Mouse (Mus musculus): ENCODE data around the gene Tmem108. TPM values are rescaled to one million over a fixed set of nuclear protein-coding genes. Genes with fewer than 3 reads are reported as not detected.
A peak's percentile ranks its signal among the peaks of the same experiment; 100 is the strongest.

Tmem108 gene
- polyA plus RNA-seq, 1 experiment from 2014 or later, result 108 TPM

- H3K9me3 ChIP-seq (replicated peaks; ENCODE audit: control insufficient read depth, low read length), result no peaks in the 10 kb centered on the region
- peaks cover 23% of the 10 kb centered on the region for H3K4me1 ChIP-seq (ENCODE audit: control insufficient read depth, insufficient read depth, low read length)
- no peaks in the 10 kb centered on the region for H3K36me3 ChIP-seq (ENCODE audit: control insufficient read depth, insufficient read depth, low read length)
- 75% methylated on average over 5 of the region's 5 CpGs for WGBS (ENCODE audit: insufficient replicate concordance)
- H3K27me3 ChIP-seq (ENCODE audit: control insufficient read depth, insufficient read depth, low read length), result no peaks in the 10 kb centered on the region
- H3K4me3 ChIP-seq (ENCODE audit: low read depth, low read length), result no peak overlapping the region
- H3K9ac ChIP-seq (ENCODE audit: low read depth, low read length), result no peak overlapping the region
- ATAC-seq (replicated peaks; ENCODE audit: insufficient number of reproducible peaks, low FRiP score, low TSS enrichment), result no peak
- no peak overlapping the region for H3K4me2 ChIP-seq
- no peak overlapping the region for H3K27ac ChIP-seq (ENCODE audit: low read depth, low read length)
Measured at GRCm38 (mm10) chr9:103505067-103505466, 256.6 kb downstream of the Tmem108 start.

GRCm38 (mm10) chr9:103504646-103505045 lies 257.0 kb downstream of the Tmem108 start:
- 90% methylated on average over 1 of the region's 1 CpGs for WGBS (ENCODE audit: insufficient replicate concordance)
- no peaks in the 10 kb centered on the region for H3K27me3 ChIP-seq (ENCODE audit: control insufficient read depth, insufficient read depth, low read length)
- no peak overlapping the region for H3K27ac ChIP-seq (ENCODE audit: low read depth, low read length)
- H3K4me2 ChIP-seq, result no peak overlapping the region
- peaks cover under 1% of the 10 kb centered on the region; the same call in 1 of the 2 replicates for H3K36me3 ChIP-seq (ENCODE audit: control insufficient read depth, insufficient read depth, low read length)
- H3K4me3 ChIP-seq (ENCODE audit: low read depth, low read length), result no peak overlapping the region
- peaks cover 23% of the 10 kb centered on the region for H3K4me1 ChIP-seq (ENCODE audit: control insufficient read depth, insufficient read depth, low read length)
- H3K9me3 ChIP-seq (replicated peaks; ENCODE audit: control insufficient read depth, low read length), result no peaks in the 10 kb centered on the region
- no peak overlapping the region for H3K9ac ChIP-seq (ENCODE audit: low read depth, low read length)
- no peak for ATAC-seq (replicated peaks; ENCODE audit: insufficient number of reproducible peaks, low FRiP score, low TSS enrichment)

- Histone ChIP-seq H3K36me3 (ENCODE audit: control insufficient read depth, insufficient read depth, low read length) (peaks cover 7% of the 10 kb centered on the region; the same call in 1 of the 2 replicates), H3K4me2 (no peak overlapping the region), H3K9ac (ENCODE audit: low read depth, low read length) (no peak overlapping the region), H3K4me1 (ENCODE audit: control insufficient read depth, insufficient read depth, low read length) (peaks cover 23% of the 10 kb centered on the region), H3K27me3 (ENCODE audit: control insufficient read depth, insufficient read depth, low read length) (no peaks in the 10 kb centered on the region), H3K27ac (ENCODE audit: low read depth, low read length) (no peak overlapping the region), H3K9me3 (replicated peaks; ENCODE audit: control insufficient read depth, low read length) (no peaks in the 10 kb centered on the region), H3K4me3 (ENCODE audit: low read depth, low read length) (no peak overlapping the region)
- ATAC-seq (replicated peaks; ENCODE audit: insufficient number of reproducible peaks, low FRiP score, low TSS enrichment), result no peak
- WGBS (ENCODE audit: insufficient replicate concordance), result 94% methylated on average over 3 of the region's 3 CpGs
Measured at GRCm38 (mm10) chr9:103503586-103504298, 257.9 kb downstream of the Tmem108 start.

GRCm38 (mm10) chr9:103502655-103503054 lies 259.0 kb downstream of the Tmem108 start:
- no peaks in the 10 kb centered on the region for H3K9me3 ChIP-seq (replicated peaks; ENCODE audit: control insufficient read depth, low read length)
- peaks cover 19% of the 10 kb centered on the region for H3K4me1 ChIP-seq (ENCODE audit: control insufficient read depth, insufficient read depth, low read length)
- H3K36me3 ChIP-seq (ENCODE audit: control insufficient read depth, insufficient read depth, low read length), result peaks cover 7% of the 10 kb centered on the region; the same call in 1 of the 2 replicates
- H3K27me3 ChIP-seq (ENCODE audit: control insufficient read depth, insufficient read depth, low read length), result no peaks in the 10 kb centered on the region
- ATAC-seq (replicated peaks; ENCODE audit: insufficient number of reproducible peaks, low FRiP score, low TSS enrichment), result no peak
- WGBS (ENCODE audit: insufficient replicate concordance), result 91% methylated on average over 2 of the region's 2 CpGs
- H3K27ac ChIP-seq (ENCODE audit: low read depth, low read length), result no peak overlapping the region
- H3K4me3 ChIP-seq (ENCODE audit: low read depth, low read length), result no peak overlapping the region
- H3K9ac ChIP-seq (ENCODE audit: low read depth, low read length), result no peak overlapping the region
- H3K4me2 ChIP-seq, result no peak overlapping the region

GRCm38 (mm10) chr9:103501861-103502364 lies 259.7 kb downstream of the Tmem108 start:
- ATAC-seq (replicated peaks; ENCODE audit: insufficient number of reproducible peaks, low FRiP score, low TSS enrichment), result no peak
- peak overlapping the region; percentile 40 for H3K4me2 ChIP-seq
- no peaks in the 10 kb centered on the region for H3K9me3 ChIP-seq (replicated peaks; ENCODE audit: control insufficient read depth, low read length)
- peak overlapping the region; percentile 56; the same call in 1 of the 2 replicates for H3K9ac ChIP-seq (ENCODE audit: low read depth, low read length)
- 14% methylated on average over 14 of the region's 14 CpGs for WGBS (ENCODE audit: insufficient replicate concordance)
- peaks cover 7% of the 10 kb centered on the region; the same call in 1 of the 2 replicates for H3K36me3 ChIP-seq (ENCODE audit: control insufficient read depth, insufficient read depth, low read length)
- peaks cover 19% of the 10 kb centered on the region for H3K4me1 ChIP-seq (ENCODE audit: control insufficient read depth, insufficient read depth, low read length)
- peak overlapping the region; percentile 0; the same call in 1 of the 2 replicates for H3K27ac ChIP-seq (ENCODE audit: low read depth, low read length)
- no peak overlapping the region for H3K4me3 ChIP-seq (ENCODE audit: low read depth, low read length)
- H3K27me3 ChIP-seq (ENCODE audit: control insufficient read depth, insufficient read depth, low read length), result no peaks in the 10 kb centered on the region

- Histone ChIP-seq H3K9me3 (replicated peaks; ENCODE audit: control insufficient read depth, low read length) (no peaks in the 10 kb centered on the region), H3K4me1 (ENCODE audit: control insufficient read depth, insufficient read depth, low read length) (peaks cover 25% of the 10 kb centered on the region), H3K36me3 (ENCODE audit: control insufficient read depth, insufficient read depth, low read length) (peaks cover 7% of the 10 kb centered on the region; the same call in 1 of the 2 replicates), H3K4me3 (ENCODE audit: low read depth, low read length) (no peak overlapping the region), H3K9ac (ENCODE audit: low read depth, low read length) (no peak overlapping the region), H3K27me3 (ENCODE audit: control insufficient read depth, insufficient read depth, low read length) (no peaks in the 10 kb centered on the region), H3K4me2 (no peak overlapping the region), H3K27ac (ENCODE audit: low read depth, low read length) (no peak overlapping the region)
- 82% methylated on average over 18 of the region's 18 CpGs for WGBS (ENCODE audit: insufficient replicate concordance)
- ATAC-seq (replicated peaks; ENCODE audit: insufficient number of reproducible peaks, low FRiP score, low TSS enrichment), result no peak
Measured at GRCm38 (mm10) chr9:103499366-103499765, 262.3 kb downstream of the Tmem108 start.

GRCm38 (mm10) chr9:103498699-103499098 lies 262.9 kb downstream of the Tmem108 start:
- no peak overlapping the region for H3K9ac ChIP-seq (ENCODE audit: low read depth, low read length)
- WGBS (ENCODE audit: insufficient replicate concordance), result 63% methylated on average over 8 of the region's 8 CpGs
- H3K36me3 ChIP-seq (ENCODE audit: control insufficient read depth, insufficient read depth, low read length), result peaks cover 7% of the 10 kb centered on the region; the same call in 1 of the 2 replicates
- no peaks in the 10 kb centered on the region for H3K9me3 ChIP-seq (replicated peaks; ENCODE audit: control insufficient read depth, low read length)
- H3K4me2 ChIP-seq, result no peak overlapping the region
- ATAC-seq (replicated peaks; ENCODE audit: insufficient number of reproducible peaks, low FRiP score, low TSS enrichment), result no peak
- no peaks in the 10 kb centered on the region for H3K27me3 ChIP-seq (ENCODE audit: control insufficient read depth, insufficient read depth, low read length)
- H3K4me1 ChIP-seq (ENCODE audit: control insufficient read depth, insufficient read depth, low read length), result peaks cover 28% of the 10 kb centered on the region
- H3K4me3 ChIP-seq (ENCODE audit: low read depth, low read length), result no peak overlapping the region
- H3K27ac ChIP-seq (ENCODE audit: low read depth, low read length), result no peak overlapping the region

- Histone ChIP-seq H3K27me3 (ENCODE audit: control insufficient read depth, insufficient read depth, low read length) (no peaks in the 10 kb centered on the region), H3K9me3 (replicated peaks; ENCODE audit: control insufficient read depth, low read length) (no peaks in the 10 kb centered on the region), H3K36me3 (ENCODE audit: control insufficient read depth, insufficient read depth, low read length) (peaks cover 7% of the 10 kb centered on the region; the same call in 1 of the 2 replicates), H3K4me1 (ENCODE audit: control insufficient read depth, insufficient read depth, low read length) (peaks cover 24% of the 10 kb centered on the region), H3K4me3 (ENCODE audit: low read depth, low read length) (no peak overlapping the region), H3K27ac (ENCODE audit: low read depth, low read length) (no peak overlapping the region), H3K4me2 (no peak overlapping the region), H3K9ac (ENCODE audit: low read depth, low read length) (no peak overlapping the region)
- 70% methylated on average over 11 of the region's 11 CpGs for WGBS (ENCODE audit: insufficient replicate concordance)
- ATAC-seq (replicated peaks; ENCODE audit: insufficient number of reproducible peaks, low FRiP score, low TSS enrichment), result no peak
Measured at GRCm38 (mm10) chr9:103495391-103495790, 266.2 kb downstream of the Tmem108 start.

Data from heart, embryonic 11.5 days (tissue).